Mouse (Mus musculus) fibroblast of lung, adult 2 months (primary cell): ENCODE results near the gene Tead2.
"Not testable (repeated sequence)": the region's sequence is repeated elsewhere in the genome, so short reads cannot be mapped to it uniquely, and the experiment has no call there.

Source experiments
- DNase-seq: peaks from one replicate; pipeline ENCODE4 v3.0.0-alpha.2; 2011; ENCODE audit warnings: low read depth

The Tead2 gene

GRCm38 (mm10) chr7:45215673-45216441, at the start of gene Tead2:
Gene Tead2, plus strand, starts transcription at chr7:45215753.
- DNase-seq: no peak

DNA sequence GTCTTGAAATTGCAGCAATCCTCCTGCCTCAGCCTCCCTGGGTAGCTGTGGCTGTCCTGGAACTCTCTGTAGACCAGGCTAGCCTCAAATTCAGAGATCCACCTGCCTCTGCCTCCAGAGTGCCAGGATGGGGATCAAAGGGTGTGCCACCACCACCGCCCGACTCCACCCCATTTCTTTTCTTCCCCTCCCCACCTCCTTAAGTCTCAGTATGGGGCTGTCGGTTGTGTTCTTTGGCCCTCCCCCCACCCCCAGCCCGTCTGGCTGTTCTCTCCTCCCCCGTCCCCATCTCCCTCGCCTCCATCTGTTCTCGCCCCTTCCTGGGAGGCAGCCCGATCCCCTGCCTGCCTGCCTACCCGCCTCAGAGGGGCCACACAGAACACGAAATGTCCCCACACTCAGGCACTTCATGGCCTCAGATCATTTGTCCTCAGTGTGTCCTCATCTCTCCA, 48.6 kb upstream of the Tead2 start:
- DNase-seq: no peak

GRCm38 (mm10) chr7:45167761-45168445, 47.6 kb upstream of the Tead2 start:
- DNase-seq: no peak

- DNase-seq: no peak
Observed at GRCm38 (mm10) chr7:45168656-45169055, 46.9 kb upstream of the Tead2 start.

GRCm38 (mm10) chr7:45169495-45169894, 46.1 kb upstream of the Tead2 start:
- DNase-seq: no peak

- no peak for DNase-seq
Observed at GRCm38 (mm10) chr7:45172974-45173373, 42.6 kb upstream of the Tead2 start.

GRCm38 (mm10) chr7:45173772-45174171, 41.8 kb upstream of the Tead2 start:
- not testable (repeated sequence) for DNase-seq

DNA sequence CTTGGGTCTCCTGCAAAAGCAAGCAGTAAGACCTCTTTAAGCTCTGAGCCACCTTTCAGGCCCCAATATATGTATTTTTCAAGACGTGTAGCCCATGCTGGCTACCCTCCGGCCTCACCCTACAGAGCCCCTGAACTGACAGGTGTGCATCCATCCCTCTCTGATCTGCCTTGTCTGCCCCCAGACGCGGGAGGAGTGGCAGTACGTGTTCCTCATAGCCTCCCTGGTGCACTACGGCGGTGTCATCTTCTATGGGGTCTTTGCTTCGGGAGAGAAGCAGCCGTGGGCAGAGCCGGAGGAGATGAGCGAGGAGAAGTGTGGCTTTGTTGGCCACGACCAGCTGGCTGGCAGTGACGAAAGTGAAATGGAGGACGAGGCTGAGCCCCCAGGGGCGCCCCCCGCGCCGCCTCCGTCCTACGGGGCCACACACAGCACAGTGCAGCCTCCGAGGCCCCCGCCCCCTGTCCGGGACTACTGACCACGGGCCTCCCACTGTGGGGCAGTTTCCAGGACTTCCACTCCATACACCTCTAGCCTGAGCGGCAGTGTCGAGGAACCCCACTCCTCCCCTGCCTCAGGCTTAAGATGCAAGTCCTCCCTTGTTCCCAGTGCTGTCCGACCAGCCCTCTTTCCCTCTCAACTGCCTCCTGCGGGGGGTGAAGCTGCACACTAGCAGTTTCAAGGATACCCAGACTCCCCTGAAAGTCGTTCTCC, 40.8 kb upstream of the Tead2 start:
- no peak for DNase-seq

DNA sequence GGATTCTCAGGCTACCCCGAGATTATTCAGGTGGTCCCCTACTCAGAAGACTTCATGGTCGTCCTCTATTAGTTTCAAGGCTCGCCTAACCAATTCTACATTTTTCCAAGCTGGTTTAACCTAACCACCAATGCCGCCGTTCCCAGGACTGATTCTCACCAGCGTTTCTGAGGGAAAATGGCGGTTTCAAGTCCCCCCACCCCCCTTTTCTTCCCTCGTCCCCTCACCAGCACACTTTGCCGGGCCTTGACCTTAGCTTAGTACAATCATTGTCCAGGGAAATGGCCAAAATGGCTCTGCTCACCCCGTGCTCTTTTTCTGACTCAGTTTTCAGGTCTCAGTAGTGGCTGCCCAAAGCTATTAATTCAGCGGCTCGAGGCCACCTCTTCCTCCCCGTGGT, 40.2 kb upstream of the Tead2 start:
- DNase-seq: no peak

GRCm38 (mm10) chr7:45175929-45176328, 39.6 kb upstream of the Tead2 start:
- no peak for DNase-seq

- no peak for DNase-seq
Observed at GRCm38 (mm10) chr7:45176356-45176755, 39.2 kb upstream of the Tead2 start.

GRCm38 (mm10) chr7:45178550-45178949, 37.0 kb upstream of the Tead2 start:
- no peak for DNase-seq

DNA sequence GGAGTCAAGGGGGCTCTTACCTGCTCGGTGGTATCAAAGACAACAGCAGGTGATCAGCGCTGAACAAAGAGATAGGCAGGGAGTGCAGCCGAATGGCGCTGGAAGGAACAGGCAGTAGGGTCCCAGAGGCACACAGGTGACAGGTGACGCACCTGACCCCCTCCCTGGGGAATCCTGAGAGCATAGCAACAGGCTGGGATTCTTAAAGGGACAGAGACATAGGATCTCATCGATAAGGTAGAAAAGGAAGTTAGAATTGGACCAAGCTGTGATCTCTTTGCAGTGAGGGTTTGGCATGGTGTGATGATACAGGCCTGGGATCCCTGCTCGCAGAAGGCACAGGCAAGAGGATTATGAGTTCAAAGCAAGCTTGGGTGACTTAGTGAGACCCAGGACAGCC, 36.1 kb upstream of the Tead2 start, which contains the start of gene Gfy:
Gene Gfy (minus strand): TSS at position 101 of the 400 bp plus-strand sequence.
- no peak for DNase-seq

GRCm38 (mm10) chr7:45180896-45181477, 34.6 kb upstream of the Tead2 start, which contains the start of gene Pth2:
Gene Pth2, plus strand, starts transcription at chr7:45180995.
- DNase-seq: no peak

DNA sequence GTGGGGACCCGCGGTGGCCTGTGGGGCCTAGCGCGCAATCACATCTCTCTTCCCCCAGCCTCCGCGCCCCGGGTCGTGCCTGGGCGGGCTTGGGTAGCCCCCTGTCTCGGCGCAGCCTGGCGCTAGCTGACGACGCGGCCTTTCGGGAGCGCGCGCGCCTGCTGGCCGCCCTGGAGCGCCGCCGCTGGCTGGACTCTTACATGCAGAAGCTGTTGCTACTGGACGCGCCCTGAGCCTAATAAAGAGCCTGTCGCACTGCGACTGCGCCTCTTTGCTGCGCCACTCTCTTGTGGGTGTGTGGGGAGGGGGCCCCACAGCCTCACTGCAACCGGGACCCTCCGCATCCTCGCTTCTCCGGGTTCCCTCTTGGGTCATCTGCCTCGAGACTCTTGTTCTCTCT, 34.0 kb upstream of the Tead2 start:
- no peak for DNase-seq

GRCm38 (mm10) chr7:45182199-45182601, 33.4 kb upstream of the Tead2 start:
- peak; percentile 75 for DNase-seq

DNA sequence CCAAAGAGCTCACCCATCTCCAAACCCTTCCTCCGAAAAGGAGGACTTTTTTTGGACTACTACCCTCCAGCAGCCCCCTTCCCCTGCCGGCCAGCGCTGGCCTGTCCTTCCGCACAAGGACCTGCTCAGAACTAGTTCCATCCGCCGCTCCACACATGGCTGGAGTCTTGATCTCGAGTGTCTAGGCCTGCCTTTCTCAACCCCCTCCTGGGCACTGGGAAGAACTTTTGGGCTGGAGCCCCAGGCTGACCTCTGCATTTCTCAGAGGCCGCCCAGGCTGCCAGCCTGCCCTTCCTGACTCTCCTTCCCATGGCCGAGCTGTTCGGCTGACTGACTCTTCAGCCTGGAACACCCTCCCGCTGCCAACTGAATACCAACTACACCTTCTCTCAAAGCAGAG, 32.9 kb upstream of the Tead2 start:
- no peak for DNase-seq

DNA sequence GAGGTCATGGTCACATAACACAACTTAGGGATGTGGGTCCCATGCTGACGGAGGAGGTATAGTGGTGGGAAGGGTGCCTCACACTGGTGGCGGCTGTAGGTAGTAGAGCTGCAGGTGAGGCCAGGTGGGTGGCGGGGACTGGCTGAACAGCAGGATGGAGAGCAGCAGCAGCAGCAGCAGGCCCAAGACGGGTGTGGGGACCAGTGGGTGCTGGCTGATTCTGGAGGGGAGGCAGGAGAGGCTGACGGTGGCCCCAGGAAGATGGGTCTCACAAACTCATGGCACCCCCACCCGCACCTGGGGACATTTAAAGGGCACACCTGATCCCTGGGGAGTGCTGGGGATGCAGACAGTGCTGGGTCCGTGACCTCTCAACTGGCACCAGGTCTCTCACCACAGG, 31.9 kb upstream of the Tead2 start:
- DNase-seq: no peak

DNA sequence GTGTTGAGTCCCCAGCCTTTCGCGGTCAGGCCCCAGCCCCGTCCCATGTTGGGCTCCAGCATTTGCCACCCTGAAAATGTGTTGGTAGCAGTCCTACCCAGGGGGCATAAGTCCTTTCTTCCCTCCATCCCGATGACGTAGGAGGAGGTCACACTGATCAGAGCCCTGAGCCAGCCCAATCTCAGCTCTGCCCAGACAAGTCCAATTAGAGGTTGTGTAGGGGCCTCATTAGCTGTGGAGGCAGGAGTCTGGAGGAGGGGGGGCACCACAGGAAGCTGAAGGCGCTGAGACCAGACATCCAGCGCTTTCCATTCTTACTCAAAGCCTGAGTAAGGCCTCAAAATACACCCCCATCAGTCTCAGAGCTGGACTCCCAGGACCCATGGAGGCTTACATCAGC, 29.6 kb upstream of the Tead2 start:
- DNase-seq: no peak

DNA sequence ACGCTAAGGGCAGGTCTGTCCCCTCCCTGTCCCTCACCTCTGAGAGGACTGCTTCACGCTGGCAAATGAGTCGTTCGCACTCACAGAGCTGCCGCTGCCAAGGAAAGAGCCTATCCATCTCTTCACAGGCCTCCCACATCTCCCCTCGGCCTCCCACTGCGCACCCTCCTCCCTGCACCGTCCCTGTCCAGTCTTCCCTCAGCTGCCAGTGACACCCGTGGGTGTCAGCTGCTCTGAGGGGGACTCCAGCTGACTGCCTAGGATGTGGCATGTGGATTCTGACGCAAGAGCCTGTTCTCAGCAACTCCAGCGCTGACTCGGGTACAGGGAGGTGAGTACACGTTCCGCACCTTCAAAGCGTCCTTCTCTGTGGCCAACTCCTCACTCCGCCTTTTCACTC, 26.0 kb upstream of the Tead2 start:
- DNase-seq: no peak

- DNase-seq: no peak
Observed at GRCm38 (mm10) chr7:45190186-45190585, 25.4 kb upstream of the Tead2 start.

DNA sequence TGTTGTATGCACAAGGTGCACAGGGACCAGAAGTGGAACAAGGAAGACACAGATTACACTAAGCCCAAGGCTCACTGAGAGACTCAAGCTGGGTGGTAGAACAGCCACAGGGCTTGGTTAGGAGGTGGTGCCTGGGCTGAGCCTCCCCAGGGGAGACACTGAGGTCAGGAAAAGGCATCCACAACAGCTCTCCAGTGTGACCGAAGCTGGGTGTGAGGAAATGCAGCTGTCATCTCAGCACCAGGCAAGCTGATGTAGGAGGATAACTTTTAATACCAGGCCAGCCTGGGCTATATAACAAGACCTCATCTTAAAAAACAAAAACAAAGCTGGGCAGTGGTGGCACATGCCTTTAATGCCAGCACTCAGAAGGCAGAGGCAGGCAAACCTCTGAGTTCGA, 24.4 kb upstream of the Tead2 start:
- no peak for DNase-seq
